Mouse (Mus musculus) spleen, postnatal 10 days (tissue): ENCODE data around the gene Gipc2.

ENCODE experiments used
- DNase-seq, 2 experiments: peaks; one replicate each; pipeline ENCODE4 v3.0.0; 2021 to 2022; ENCODE audit warnings: low spot score in 2 of 2

The Gipc2 gene

GRCm38 (mm10) chr3:152166099-152166423, at the start of gene Gipc2:
TSS of gene Gipc2 (minus strand) at chr3:152166230.
- DNase-seq, result no peak

GRCm38 (mm10) chr3:152213416-152213815, 47.4 kb upstream of the Gipc2 start:
- no peak for DNase-seq

GRCm38 (mm10) chr3:152211731-152212279, 45.8 kb upstream of the Gipc2 start:
- DNase-seq, result peak; percentile 28 to 39

GRCm38 (mm10) chr3:152210728-152211391, 44.8 kb upstream of the Gipc2 start:
- peak; percentile 77 to 79 for DNase-seq

GRCm38 (mm10) chr3:152209967-152210634, 44.1 kb upstream of the Gipc2 start, which contains the start of the genes Dnajb4 and Fubp1:
TSS of gene Dnajb4 (minus strand) at chr3:152210302.
TSS of gene Fubp1 (plus strand) at chr3:152210422.
- DNase-seq, result peak; percentile 100

GRCm38 (mm10) chr3:152209177-152209966, 43.3 kb upstream of the Gipc2 start:
- DNase-seq, result no peak

- DNase-seq, result no peak
Observed at GRCm38 (mm10) chr3:152208096-152208885, 42.3 kb upstream of the Gipc2 start.

- no peak for DNase-seq
Observed at GRCm38 (mm10) chr3:152207156-152207555, 41.1 kb upstream of the Gipc2 start.

- DNase-seq, result no peak
Observed at GRCm38 (mm10) chr3:152204577-152204976, 38.5 kb upstream of the Gipc2 start.

- DNase-seq, result no peak
Observed at GRCm38 (mm10) chr3:152203996-152204395, 38.0 kb upstream of the Gipc2 start.

GRCm38 (mm10) chr3:152203411-152203810, 37.4 kb upstream of the Gipc2 start:
- DNase-seq, result no peak

- no peak for DNase-seq
Observed at GRCm38 (mm10) chr3:152202942-152203341, 36.9 kb upstream of the Gipc2 start.

- no peak for DNase-seq
Observed at GRCm38 (mm10) chr3:152201651-152202050, 35.6 kb upstream of the Gipc2 start.

GRCm38 (mm10) chr3:152201181-152201580, 35.2 kb upstream of the Gipc2 start:
- DNase-seq, result no peak

- DNase-seq, result no peak
Observed at GRCm38 (mm10) chr3:152199125-152199524, 33.1 kb upstream of the Gipc2 start.

- DNase-seq, result peak; percentile 47 to 57
Observed at GRCm38 (mm10) chr3:152197246-152197645, 31.2 kb upstream of the Gipc2 start.

- peak; percentile 79 to 86 for DNase-seq
Observed at GRCm38 (mm10) chr3:152193635-152194097, 27.6 kb upstream of the Gipc2 start.

- no peak for DNase-seq
Observed at GRCm38 (mm10) chr3:152193177-152193576, 27.1 kb upstream of the Gipc2 start.

GRCm38 (mm10) chr3:152192238-152192931, 26.4 kb upstream of the Gipc2 start:
- DNase-seq, result peak in 1 of 2 experiments; percentile 33

- peak; percentile 26 to 57 for DNase-seq
Observed at GRCm38 (mm10) chr3:152191791-152192237, 25.8 kb upstream of the Gipc2 start.
